Mouse (Mus musculus) bone marrow macrophage, adult 2 months (primary cell): ENCODE measurements at regions not wholly inside any gene's neighbourhood (a gene's known extent, or its start where the extent isn't known, plus 50 kb on each side); places are given as distances from the start of the nearest gene placed in this dataset.

ENCODE experiments used
- CTCF ChIP-seq: IDR thresholded peaks from 2 replicates; pipeline ENCODE4 v1.5.1; 2012; ENCODE audit warnings: low read depth, mild to moderate bottlenecking, low read length, moderate library complexity
- POLR2A ChIP-seq: IDR thresholded peaks from 2 replicates; pipeline ENCODE4 v1.6.1; 2012; ENCODE audit warnings: mild to moderate bottlenecking, low read depth, low read length, borderline replicate concordance

- no peak for TF ChIP-seq CTCF
- TF ChIP-seq POLR2A: no peak
These were observed 74.0 kb upstream of the Ccn6 start for GRCm38 (mm10) chr10:39237549-39237948.
